ENCODE assay signal across 37 mouse cellular contexts in the genomic region with DNA sequence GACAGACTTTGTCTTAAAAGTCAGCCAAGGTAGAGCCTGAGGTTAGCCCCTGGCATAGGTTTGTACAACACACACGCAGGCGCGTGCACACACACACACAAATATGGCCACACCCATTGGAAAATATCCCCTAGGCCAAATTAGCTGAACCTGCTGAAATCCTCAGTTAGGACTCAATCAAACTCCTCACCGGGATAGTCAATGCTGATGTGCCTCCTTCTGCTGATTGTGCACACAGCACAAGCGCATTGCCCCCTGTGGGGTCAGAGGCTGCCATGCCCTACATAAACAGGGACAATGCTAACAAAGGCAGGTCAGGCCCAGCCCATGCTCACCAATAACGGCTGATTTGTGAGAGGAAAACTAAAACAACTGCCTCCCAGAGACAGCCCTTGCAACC. TPM values are rescaled to one million over a fixed set of nuclear protein-coding genes. Genes with fewer than 3 reads are reported as not detected.
DNase-seq lines count a peak whose midpoint lies in the region; ATAC-seq lines count a peak whose summit lies in the region.
"Had no signal": no experiment of that assay in that cellular context is flagged by ENCODE, and none has a peak within 500 bp of the region (broad histone marks: within the 10 kb centered on the region; RNA-seq: fewer than 3 reads in every experiment).

No protein-coding gene starts in this region.

- H3K4me2 ChIP-seq in hindbrain, embryonic 14.5 days (replicated peaks) = no peak overlapping the region
- no peak overlapping the region for H3K4me2 ChIP-seq in midbrain, embryonic 14.5 days (ENCODE audit: low read length)
- no peak overlapping the region for H3K4me2 ChIP-seq in intestine, embryonic 15.5 days (replicated peaks)
- H3K4me2 ChIP-seq: embryonic facial prominence, embryonic 13.5 days; heart, embryonic 12.5 days; limb, embryonic 15.5 days; liver, embryonic 13.5 days; neural tube, embryonic 15.5 days; stomach, embryonic 15.5 days had no signal

- peak; percentile 44 for DNase-seq in embryo, embryonic 10 days (ENCODE audit: low spot score)
- no peak for DNase-seq in embryo, embryonic 9.5 days (ENCODE audit: extremely low spot score)
- DNase-seq in hindbrain, embryonic 10.5 days (ENCODE audit: low spot score) = peak; percentile 39
- no peak for DNase-seq in hindbrain, embryonic 14.5 days (ENCODE audit: low spot score)
- DNase-seq in ES-CJ7 (ENCODE audit: low read depth, low spot score) = peak; percentile 49
- peak; percentile 23 for DNase-seq in midbrain, embryonic 14.5 days
- no peak for DNase-seq in gastrocnemius, postnatal 25 days
- DNase-seq: adrenal gland, postnatal 14 days; cerebellum, adult 11-12 months; cerebellum, adult 9-11 months; gastrocnemius, adult 2 months; heart, adult 2 months; heart, postnatal 4 days; kidney, adult 8-10 months; kidney, postnatal 4 days; left cerebral cortex, postnatal 4 days; liver, embryonic 13.5 days; lung, adult 18-20 months; lung, postnatal 4 days had no signal

- H3K36me3 ChIP-seq in hindbrain, embryonic 10.5 days = no peaks in the 10 kb centered on the region
- no peaks in the 10 kb centered on the region for H3K36me3 ChIP-seq in hindbrain, embryonic 14.5 days (replicated peaks; ENCODE audit: control insufficient read depth, insufficient read depth)
- H3K36me3 ChIP-seq in midbrain, embryonic 14.5 days (ENCODE audit: control insufficient read depth, insufficient read depth, low read length) = no peaks in the 10 kb centered on the region
- no peaks in the 10 kb centered on the region for H3K36me3 ChIP-seq in intestine, embryonic 15.5 days
- H3K36me3 ChIP-seq: embryonic facial prominence, embryonic 13.5 days; G1E; heart, embryonic 12.5 days; limb, embryonic 15.5 days; liver, embryonic 13.5 days; neural tube, embryonic 15.5 days; stomach, embryonic 15.5 days had no signal

- peaks cover 19% of the 10 kb centered on the region for H3K4me1 ChIP-seq in hindbrain, embryonic 10.5 days (replicated peaks)
- H3K4me1 ChIP-seq in hindbrain, embryonic 14.5 days (replicated peaks; ENCODE audit: control insufficient read depth, insufficient read depth, low read length) = peaks cover 4% of the 10 kb centered on the region; the same call in 1 of the 2 replicates
- H3K4me1 ChIP-seq in midbrain, embryonic 14.5 days (ENCODE audit: control insufficient read depth, insufficient read depth, low read length) = peaks cover 3% of the 10 kb centered on the region; the same call in 1 of the 2 replicates
- H3K4me1 ChIP-seq in intestine, embryonic 15.5 days (replicated peaks) = no peaks in the 10 kb centered on the region
- H3K4me1 ChIP-seq: embryonic facial prominence, embryonic 13.5 days; heart, embryonic 12.5 days; liver, embryonic 13.5 days; megakaryocyte, embryonic 14.5 days; stomach, embryonic 15.5 days had no signal

- H3K9me3 ChIP-seq in hindbrain, embryonic 10.5 days = no peaks in the 10 kb centered on the region
- H3K9me3 ChIP-seq in hindbrain, embryonic 14.5 days (ENCODE audit: control insufficient read depth, low read length) = no peaks in the 10 kb centered on the region
- H3K9me3 ChIP-seq in midbrain, embryonic 14.5 days (ENCODE audit: control insufficient read depth, low read length) = no peaks in the 10 kb centered on the region
- H3K9me3 ChIP-seq in intestine, embryonic 15.5 days = no peaks in the 10 kb centered on the region
- H3K9me3 ChIP-seq: embryonic facial prominence, embryonic 13.5 days; heart, embryonic 12.5 days; limb, embryonic 15.5 days; neural tube, embryonic 15.5 days; stomach, embryonic 15.5 days had no signal

- 17% methylated on average over 6 of the region's 6 CpGs for WGBS in hindbrain, embryonic 10.5 days
- 28% methylated on average over 6 of the region's 6 CpGs for WGBS in hindbrain, embryonic 14.5 days
- WGBS in midbrain, embryonic 14.5 days = 27% methylated on average over 6 of the region's 6 CpGs
- 38% methylated on average over 6 of the region's 6 CpGs for WGBS in intestine, embryonic 15.5 days

- H3K4me3 ChIP-seq in hindbrain, embryonic 10.5 days = no peak overlapping the region
- no peak overlapping the region for H3K4me3 ChIP-seq in hindbrain, embryonic 14.5 days (replicated peaks; ENCODE audit: low read length)
- H3K4me3 ChIP-seq in midbrain, embryonic 14.5 days (replicated peaks; ENCODE audit: low read depth, low read length) = no peak overlapping the region
- no peak overlapping the region for H3K4me3 ChIP-seq in intestine, embryonic 15.5 days (replicated peaks)
- H3K4me3 ChIP-seq: embryonic facial prominence, embryonic 13.5 days; gastrocnemius, adult 2 months; heart, adult 2 months; heart, embryonic 12.5 days; limb, embryonic 15.5 days; liver, embryonic 13.5 days; neural tube, embryonic 15.5 days; stomach, embryonic 15.5 days had no signal

- no peak for ATAC-seq in hindbrain, embryonic 14.5 days (ENCODE audit: low FRiP score)
- no peak for ATAC-seq in midbrain, embryonic 14.5 days (ENCODE audit: low FRiP score, low TSS enrichment)
- ATAC-seq in intestine, embryonic 15.5 days = no peak
- ATAC-seq: forebrain, embryonic 14.5 days; hindbrain, postnatal 0 days; intestine, embryonic 16.5 days; lung, postnatal 0 days had no signal

- H3K9ac ChIP-seq in hindbrain, embryonic 14.5 days = no peak overlapping the region
- no peak overlapping the region for H3K9ac ChIP-seq in midbrain, embryonic 14.5 days (replicated peaks; ENCODE audit: low read length)
- H3K9ac ChIP-seq in intestine, embryonic 15.5 days = no peak overlapping the region
- H3K9ac ChIP-seq: embryonic facial prominence, embryonic 13.5 days; heart, embryonic 12.5 days; limb, embryonic 15.5 days; liver, embryonic 13.5 days; neural tube, embryonic 15.5 days; stomach, embryonic 15.5 days had no signal

- peak overlapping the region; percentile 30; the same call in 1 of the 2 replicates for H3K27ac ChIP-seq in hindbrain, embryonic 10.5 days
- H3K27ac ChIP-seq in hindbrain, embryonic 14.5 days = no peak overlapping the region
- no peak overlapping the region for H3K27ac ChIP-seq in midbrain, embryonic 14.5 days (replicated peaks; ENCODE audit: low read depth, low read length)
- no peak overlapping the region for H3K27ac ChIP-seq in intestine, embryonic 15.5 days
- H3K27ac ChIP-seq: embryonic facial prominence, embryonic 13.5 days; gastrocnemius, adult 2 months; heart, adult 2 months; hindbrain, postnatal 0 days; kidney, postnatal 0 days; limb, embryonic 15.5 days; liver, embryonic 13.5 days; neural tube, embryonic 15.5 days; stomach, embryonic 15.5 days had no signal

- peaks cover 46% of the 10 kb centered on the region for H3K27me3 ChIP-seq in hindbrain, embryonic 10.5 days (ENCODE audit: insufficient read depth, poor library complexity, severe bottlenecking)
- H3K27me3 ChIP-seq in hindbrain, embryonic 14.5 days (ENCODE audit: control insufficient read depth, insufficient read depth, low read length) = no peaks in the 10 kb centered on the region
- no peaks in the 10 kb centered on the region for H3K27me3 ChIP-seq in midbrain, embryonic 14.5 days (ENCODE audit: control insufficient read depth, insufficient read depth, low read length)
- H3K27me3 ChIP-seq in intestine, embryonic 15.5 days (replicated peaks) = no peaks in the 10 kb centered on the region
- H3K27me3 ChIP-seq: CH12.LX; heart, embryonic 12.5 days; limb, embryonic 15.5 days; liver, embryonic 13.5 days; megakaryocyte, embryonic 14.5 days; neural tube, embryonic 15.5 days; stomach, embryonic 15.5 days had no signal

RNA-seq across cellular contexts. Expression of a gene that starts 56.6 kb away (rescaled TPM):
- 0.51 and 2.7 TPM in 2 replicates for polyA plus RNA-seq in hindbrain, embryonic 10.5 days (2016; fragmentation: Nextera tagmentation; extraction: Ambion mirVana)
- polyA plus RNA-seq in hindbrain, embryonic 14.5 days (2014; fragmentation: Nextera tagmentation; extraction: Ambion mirVana) = 35.2 and 44.7 TPM in 2 replicates
- polyA plus RNA-seq in midbrain, embryonic 14.5 days (2014; fragmentation: Nextera tagmentation; extraction: Ambion mirVana) = 29.0 and 34.7 TPM in 2 replicates
- 0.05 and 0.15 TPM in 2 replicates for polyA plus RNA-seq in intestine, embryonic 15.5 days (2015; fragmentation: Nextera tagmentation; extraction: Ambion mirVana)
- total RNA-seq in gastrocnemius, postnatal 25 days (2021) = not detected
- total RNA-seq: adrenal gland, postnatal 14 days; CH12.LX; gastrocnemius, adult 2 months; gastrocnemius, postnatal 4 days; heart, adult 2 months; heart, postnatal 4 days had no signal
- polyA plus RNA-seq: C2C12; G1E; heart, adult 2 months; heart, postnatal 0 days; lung, postnatal 0 days; small intestine, adult 2 months had no signal

Comparison
In these comparisons a context has a peak if more than half of its experiments do, and no peak if none do; other contexts are left out.
1. DNase-seq: peak in embryo, embryonic 10 days (single experiment), hindbrain, embryonic 10.5 days (single experiment), ES-CJ7 (single experiment) and midbrain, embryonic 14.5 days (single experiment); none in embryo, embryonic 9.5 days (single experiment), hindbrain, embryonic 14.5 days (single experiment) and gastrocnemius, postnatal 25 days (single experiment).